Mouse (Mus musculus) forebrain, embryonic 10.5 days (tissue): ENCODE measurements at regions not wholly inside any gene's neighbourhood (a gene's known extent, or its start where the extent isn't known, plus 50 kb on each side); places are given as distances from the start of the nearest gene placed in this dataset.

ENCODE experiments used
- DNase-seq: peaks from one replicate; pipeline ENCODE4 v3.0.0-alpha.2; 2017; ENCODE audit warnings: low spot score; ENCODE audit errors: extremely low spot score
- H3K27ac ChIP-seq: fragments of 300-500 bp; sonication (generic); 2 replicates; pipeline ENCODE4 v1.5.1; 2016; ENCODE audit warnings: mild to moderate bottlenecking
- H3K27me3 ChIP-seq: fragments of 300-500 bp; sonication (generic); 2 replicates; pipeline ENCODE4 v1.6.1; 2016; ENCODE audit warnings: mild to moderate bottlenecking; ENCODE audit not compliant: poor library complexity, severe bottlenecking
- H3K36me3 ChIP-seq: fragments of 300-500 bp; sonication (generic); replicated peaks from 2 replicates; pipeline ENCODE4 v1.6.1; 2016; ENCODE audit warnings: mild to moderate bottlenecking, moderate library complexity
- H3K4me1 ChIP-seq: fragments of 300-500 bp; sonication (generic); 2 replicates; pipeline ENCODE4 v1.6.1; 2016
- H3K4me3 ChIP-seq: fragments of 300-500 bp; sonication (generic); 2 replicates; pipeline ENCODE4 v1.5.1; 2016; ENCODE audit warnings: mild to moderate bottlenecking, moderate library complexity
- H3K9me3 ChIP-seq: fragments of 300-500 bp; sonication (generic); 2 replicates; pipeline ENCODE4 v1.6.1; 2016; ENCODE audit warnings: mild to moderate bottlenecking, moderate library complexity
- WGBS: fragments of 180-500 bp; shearing (Covaris S2); methylation state at CpG from one replicate; pipeline ENCODE4 v1.1.7; 2016; 5-methylcytosine and 5-hydroxymethylcytosine counted together

- no peak for DNase-seq
- Histone ChIP-seq H3K27ac (no peak overlapping the region), H3K36me3 (no peaks in the 10 kb centered on the region), H3K27me3 (no peaks in the 10 kb centered on the region), H3K4me3 (no peak overlapping the region), H3K4me1 (no peaks in the 10 kb centered on the region), H3K9me3 (no peaks in the 10 kb centered on the region)
- WGBS, result 84% methylated on average over 2 of the region's 2 CpGs
These were observed 285.6 kb upstream of the Eif4g2 start for GRCm38 (mm10) chr7:111368296-111369004.

- Histone ChIP-seq H3K9me3 (no peaks in the 10 kb centered on the region), H3K27ac (no peak overlapping the region), H3K27me3 (no peaks in the 10 kb centered on the region), H3K36me3 (no peaks in the 10 kb centered on the region), H3K4me3 (no peak overlapping the region), H3K4me1 (no peaks in the 10 kb centered on the region)
- WGBS, result 85% methylated on average over 4 of the region's 4 CpGs
- DNase-seq, result no peak
These were observed 284.3 kb upstream of the Eif4g2 start for GRCm38 (mm10) chr7:111366951-111367653.

GRCm38 (mm10) chr7:111365384-111365783, 282.6 kb upstream of the Eif4g2 start:
- Histone ChIP-seq H3K36me3 (no peaks in the 10 kb centered on the region), H3K27me3 (no peaks in the 10 kb centered on the region), H3K4me3 (no peak overlapping the region), H3K9me3 (no peaks in the 10 kb centered on the region), H3K4me1 (no peaks in the 10 kb centered on the region), H3K27ac (no peak overlapping the region)
- no peak for DNase-seq
- WGBS, result 87% methylated on average over 5 of the region's 5 CpGs

GRCm38 (mm10) chr7:111363206-111363605, 280.4 kb upstream of the Eif4g2 start:
- no peaks in the 10 kb centered on the region for H3K27me3 ChIP-seq
- no peaks in the 10 kb centered on the region for H3K9me3 ChIP-seq
- WGBS, result 88% methylated on average over 5 of the region's 5 CpGs
- H3K27ac ChIP-seq, result no peak overlapping the region
- no peaks in the 10 kb centered on the region for H3K36me3 ChIP-seq
- no peak overlapping the region for H3K4me3 ChIP-seq
- DNase-seq, result no peak
- H3K4me1 ChIP-seq, result no peaks in the 10 kb centered on the region

- no peak overlapping the region for H3K27ac ChIP-seq
- H3K36me3 ChIP-seq, result no peaks in the 10 kb centered on the region
- H3K4me3 ChIP-seq, result no peak overlapping the region
- no peaks in the 10 kb centered on the region for H3K27me3 ChIP-seq
- no peaks in the 10 kb centered on the region for H3K4me1 ChIP-seq
- no peak for DNase-seq
- H3K9me3 ChIP-seq, result no peaks in the 10 kb centered on the region
- WGBS, result 86% methylated on average over 4 of the region's 4 CpGs
These were observed 279.8 kb upstream of the Eif4g2 start for GRCm38 (mm10) chr7:111362646-111363045.

- H3K27ac ChIP-seq, result no peak overlapping the region
- H3K36me3 ChIP-seq, result no peaks in the 10 kb centered on the region
- H3K27me3 ChIP-seq, result no peaks in the 10 kb centered on the region
- DNase-seq, result no peak
- 0 out of 2 replicates have a peak, but pooled peaks cover 6% of the 10 kb centered on the region for H3K4me1 ChIP-seq
- no peaks in the 10 kb centered on the region for H3K9me3 ChIP-seq
- WGBS, result 74% methylated on average over 2 of the region's 2 CpGs
- H3K4me3 ChIP-seq, result no peak overlapping the region
These were observed 272.3 kb upstream of the Eif4g2 start for GRCm38 (mm10) chr7:111355088-111355656.

- H3K27ac ChIP-seq, result no peak overlapping the region
- no peaks in the 10 kb centered on the region for H3K27me3 ChIP-seq
- H3K4me3 ChIP-seq, result no peak overlapping the region
- 91% methylated on average over 4 of the region's 4 CpGs for WGBS
- H3K9me3 ChIP-seq, result no peaks in the 10 kb centered on the region
- 0 out of 2 replicates have a peak, but pooled peaks cover 6% of the 10 kb centered on the region for H3K4me1 ChIP-seq
- no peak for DNase-seq
- no peaks in the 10 kb centered on the region for H3K36me3 ChIP-seq
These were observed 271.2 kb upstream of the Eif4g2 start for GRCm38 (mm10) chr7:111354066-111354465.

GRCm38 (mm10) chr7:111352176-111352575, 269.3 kb upstream of the Eif4g2 start:
- WGBS, result 98% methylated on average over 2 of the region's 2 CpGs
- no peaks in the 10 kb centered on the region for H3K36me3 ChIP-seq
- no peaks in the 10 kb centered on the region for H3K27me3 ChIP-seq
- no peak overlapping the region for H3K4me3 ChIP-seq
- no peak for DNase-seq
- no peak overlapping the region for H3K27ac ChIP-seq
- H3K9me3 ChIP-seq, result no peaks in the 10 kb centered on the region
- H3K4me1 ChIP-seq, result 0 out of 2 replicates have a peak, but pooled peaks cover 6% of the 10 kb centered on the region

GRCm38 (mm10) chr7:111345117-111345516, 262.3 kb upstream of the Eif4g2 start:
- 85% methylated on average over 1 of the region's 1 CpGs for WGBS

GRCm38 (mm10) chr7:111337053-111337452, 254.2 kb upstream of the Eif4g2 start:
- Histone ChIP-seq H3K4me3 (no peak overlapping the region), H3K27ac (no peak overlapping the region), H3K36me3 (no peaks in the 10 kb centered on the region), H3K9me3 (no peaks in the 10 kb centered on the region), H3K4me1 (no peaks in the 10 kb centered on the region), H3K27me3 (no peaks in the 10 kb centered on the region)
- DNase-seq, result no peak
- 77% methylated on average over 3 of the region's 3 CpGs for WGBS

More at GRCm38 (mm10) chr7:111345117-111345516, 262.3 kb upstream of the Eif4g2 start:
- Histone ChIP-seq H3K36me3 (no peaks in the 10 kb centered on the region), H3K9me3 (no peaks in the 10 kb centered on the region), H3K4me1 (no peaks in the 10 kb centered on the region), H3K27me3 (no peaks in the 10 kb centered on the region), H3K4me3 (no peak overlapping the region), H3K27ac (no peak overlapping the region)
- DNase-seq, result no peak

- no peaks in the 10 kb centered on the region for H3K27me3 ChIP-seq
- no peak for DNase-seq
- no peaks in the 10 kb centered on the region for H3K4me1 ChIP-seq
- H3K27ac ChIP-seq, result no peak overlapping the region
- no peaks in the 10 kb centered on the region for H3K9me3 ChIP-seq
- no peak overlapping the region for H3K4me3 ChIP-seq
- no peaks in the 10 kb centered on the region for H3K36me3 ChIP-seq
- WGBS, result 91% methylated on average over 6 of the region's 6 CpGs
These were observed 240.1 kb upstream of the Eif4g2 start for GRCm38 (mm10) chr7:111322901-111323300.

- no peak for DNase-seq
- no peaks in the 10 kb centered on the region for H3K9me3 ChIP-seq
- no peaks in the 10 kb centered on the region for H3K4me1 ChIP-seq
- no peaks in the 10 kb centered on the region for H3K36me3 ChIP-seq
- no peaks in the 10 kb centered on the region for H3K27me3 ChIP-seq
- H3K4me3 ChIP-seq, result no peak overlapping the region
- H3K27ac ChIP-seq, result no peak overlapping the region
- WGBS, result 81% methylated on average over 1 of the region's 1 CpGs
These were observed 237.1 kb upstream of the Eif4g2 start for GRCm38 (mm10) chr7:111319917-111320316.

GRCm38 (mm10) chr7:111316479-111316990, 233.7 kb upstream of the Eif4g2 start:
- H3K9me3 ChIP-seq, result no peaks in the 10 kb centered on the region; the same call in 1 of the 2 replicates
- H3K36me3 ChIP-seq, result no peaks in the 10 kb centered on the region
- no peak overlapping the region for H3K27ac ChIP-seq
- H3K4me1 ChIP-seq, result no peaks in the 10 kb centered on the region
- no peak for DNase-seq
- WGBS, result 73% methylated on average over 2 of the region's 2 CpGs
- H3K4me3 ChIP-seq, result no peak overlapping the region
- H3K27me3 ChIP-seq, result no peaks in the 10 kb centered on the region
